Mouse (Mus musculus): ENCODE data around the gene Skor1.

GRCm38 (mm10) chr9:63147296-63147695 lies 1.5 kb downstream of the Skor1 start:
- TF ChIP-seq CTCF (IDR thresholded peaks at IDR 0.05; ENCODE audit: low read depth) (no peak), EP300 (IDR thresholded peaks at IDR 0.05; ENCODE audit: low read depth) (no peak)

Data from liver, embryonic 14.5 days (tissue).